Mouse (Mus musculus): Measurements from ENCODE around the gene 4931428L18Rik.

The 4931428L18Rik gene

GRCm38 (mm10) chr1:31222564-31222963, at the start of gene 4931428L18Rik, which contains the start of gene Pih1d3:
Gene 4931428L18Rik (minus strand): TSS chr1:31222684.
Gene Pih1d3 (plus strand): TSS chr1:31222838.
- no peak for DNase-seq

- peak; percentile 81 for DNase-seq
These were observed 37.9 kb upstream of the 4931428L18Rik start for GRCm38 (mm10) chr1:31260218-31260923.

GRCm38 (mm10) chr1:31233319-31234036, 11.0 kb upstream of the 4931428L18Rik start:
- no peak for DNase-seq

- peak; percentile 71 for DNase-seq
These were observed 1.8 kb downstream of the 4931428L18Rik start for GRCm38 (mm10) chr1:31220599-31221250.

- no peak for DNase-seq
These were observed 7.7 kb downstream of the 4931428L18Rik start for GRCm38 (mm10) chr1:31214831-31215230.

GRCm38 (mm10) chr1:31210144-31210543, 12.3 kb downstream of the 4931428L18Rik start:
- no peak for DNase-seq

- DNase-seq, result no peak
These were observed 16.7 kb downstream of the 4931428L18Rik start for GRCm38 (mm10) chr1:31205770-31206169.

- no peak for DNase-seq
These were observed 17.1 kb downstream of the 4931428L18Rik start for GRCm38 (mm10) chr1:31205346-31205745.

- no peak for DNase-seq
These were observed 18.7 kb downstream of the 4931428L18Rik start for GRCm38 (mm10) chr1:31203771-31204170.

- DNase-seq, result no peak
These were observed 25.5 kb downstream of the 4931428L18Rik start for GRCm38 (mm10) chr1:31196959-31197358.

- no peak for DNase-seq
These were observed 26.9 kb downstream of the 4931428L18Rik start for GRCm38 (mm10) chr1:31195633-31196032.

- peak; percentile 76 for DNase-seq
These were observed 32.1 kb downstream of the 4931428L18Rik start for GRCm38 (mm10) chr1:31190237-31190866.

- peak; percentile 34 for DNase-seq
These were observed 44.2 kb downstream of the 4931428L18Rik start for GRCm38 (mm10) chr1:31178264-31178663.

GRCm38 (mm10) chr1:31176101-31176500, 46.4 kb downstream of the 4931428L18Rik start, which contains the start of gene Lgsn:
Gene Lgsn (plus strand): TSS chr1:31176401.
- peak; percentile 84 for DNase-seq

- DNase-seq, result peak; percentile 46
These were observed 47.1 kb downstream of the 4931428L18Rik start for GRCm38 (mm10) chr1:31175401-31175800.

- DNase-seq, result no peak
These were observed 57.0 kb downstream of the 4931428L18Rik start for GRCm38 (mm10) chr1:31165326-31166121.

GRCm38 (mm10) chr1:31164527-31165189, 57.8 kb downstream of the 4931428L18Rik start:
- peak; percentile 41 for DNase-seq

- no peak for DNase-seq
These were observed 65.6 kb downstream of the 4931428L18Rik start for GRCm38 (mm10) chr1:31156884-31157283.

- no peak for DNase-seq
These were observed 66.3 kb downstream of the 4931428L18Rik start for GRCm38 (mm10) chr1:31156185-31156584.

GRCm38 (mm10) chr1:31153793-31154349, 68.6 kb downstream of the 4931428L18Rik start:
- peak; percentile 90 for DNase-seq

GRCm38 (mm10) chr1:31152799-31153426, 69.6 kb downstream of the 4931428L18Rik start:
- DNase-seq, result peak; percentile 86
